Comparison of ENCODE assay signal across 1 mouse cellular context in genomic region chr11:115876438-115876837, GRCm38 (mm10).
TF ChIP-seq lines count a peak whose summit lies in the region.

No protein-coding gene starts in this region.

TF ChIP-seq in CH12.LX, 34 proteins besides CTCF, POLR2A, EP300 and RAD21:
- TF ChIP-seq MAZ (IDR thresholded peaks at IDR 0.05; ENCODE audit: low read depth, low read length) (no peak), ZKSCAN1 (IDR thresholded peaks at IDR 0.05; ENCODE audit: borderline replicate concordance, low read depth, low read length) (no peak), CHD1 (IDR thresholded peaks at IDR 0.05; ENCODE audit: low read depth, low read length) (no peak), USF2 (conservative IDR thresholded peaks at IDR 0.05; ENCODE audit: low read depth, low read length) (no peak), USF1 (IDR thresholded peaks at IDR 0.05; ENCODE audit: low read depth, low read length) (no peak), KAT2A (IDR thresholded peaks at IDR 0.05; ENCODE audit: insufficient replicate concordance, low read length) (no peak), GABPA (IDR thresholded peaks at IDR 0.05; ENCODE audit: insufficient replicate concordance, low read depth, low read length) (no peak), E2F4 (IDR thresholded peaks at IDR 0.05; ENCODE audit: insufficient replicate concordance, low read depth, low read length) (no peak), RCOR1 (conservative IDR thresholded peaks at IDR 0.05; ENCODE audit: low read depth, low read length) (no peak), SMC3 (IDR thresholded peaks at IDR 0.05; ENCODE audit: low read depth, low read length) (no peak)
